Mouse (Mus musculus) midbrain, postnatal 0 days (tissue): ENCODE measurements around the gene Cnfn. TPM values are rescaled to one million over a fixed set of nuclear protein-coding genes. Genes with fewer than 3 reads are reported as not detected.
"Not testable (repeated sequence)": the region's sequence is repeated elsewhere in the genome, so short reads cannot be mapped to it uniquely, and the experiment has no call there.

Experiments used
- ATAC-seq: fragments of 200-750 bp; cut with Nextera tagmentation; 2 replicates; pipeline ENCODE4 v1.8.0; 2017; ENCODE audit warnings: moderate number of reproducible peaks, mild to moderate bottlenecking, moderate TSS enrichment, moderate library complexity; ENCODE audit not compliant: low FRiP score
- DNase-seq: peaks from one replicate; pipeline ENCODE4 v3.0.0-alpha.2; 2015; ENCODE audit warnings: low spot score
- H3K27ac ChIP-seq: fragments of 300-500 bp; sonication (generic); 2 replicates; pipeline ENCODE4 v1.5.1; 2014; ENCODE audit warnings: low read depth, mild to moderate bottlenecking, low read length, mixed read lengths
- H3K27me3 ChIP-seq: fragments of 300-500 bp; sonication (generic); 2 replicates; pipeline ENCODE4 v1.6.1; 2014; ENCODE audit warnings: low read length, control low read depth, mixed read lengths; ENCODE audit not compliant: insufficient read depth
- H3K36me3 ChIP-seq: fragments of 300-500 bp; sonication (generic); 2 replicates; pipeline ENCODE4 v1.6.1; 2014; ENCODE audit warnings: low read length, control low read depth, mixed read lengths; ENCODE audit not compliant: insufficient read depth
- H3K4me1 ChIP-seq: fragments of 300-500 bp; sonication (generic); 2 replicates; pipeline ENCODE4 v1.6.1; 2014; ENCODE audit warnings: mild to moderate bottlenecking, control low read depth, antibody characterized with exemption, low read length, mixed read lengths; ENCODE audit not compliant: insufficient read depth
- H3K4me2 ChIP-seq: fragments of 300-500 bp; sonication (generic); 2 replicates; pipeline ENCODE4 v1.6.1; 2014; ENCODE audit warnings: low read depth, mild to moderate bottlenecking, low read length, mixed read lengths; ENCODE audit not compliant: poor library complexity, severe bottlenecking
- H3K4me3 ChIP-seq: fragments of 300-500 bp; sonication (generic); 2 replicates; pipeline ENCODE4 v1.5.1; 2014; ENCODE audit warnings: low read depth, mild to moderate bottlenecking, low read length, moderate library complexity
- H3K9ac ChIP-seq: fragments of 300-500 bp; sonication (generic); replicated peaks from 2 replicates; pipeline ENCODE4 v1.6.1; 2014; ENCODE audit warnings: mild to moderate bottlenecking, low read length, moderate library complexity, mixed read lengths; ENCODE audit not compliant: poor library complexity, severe bottlenecking
- H3K9me3 ChIP-seq: fragments of 300-500 bp; sonication (generic); 2 replicates; pipeline ENCODE4 v1.6.1; 2016; ENCODE audit warnings: low read length, control low read depth
- CTCF ChIP-seq: IDR thresholded peaks from 2 replicates; pipeline ENCODE4 v1.5.1; 2016; ENCODE audit warnings: antibody characterized with exemption, mild to moderate bottlenecking
- WGBS: fragments of 180-500 bp; shearing (Covaris S2); extraction: QIAGEN DNeasy Blood & Tissue Kit; methylation state at CpG from one replicate; pipeline ENCODE4 v1.1.7; 2014; 5-methylcytosine and 5-hydroxymethylcytosine counted together
- polyA plus RNA-seq: library from polyadenylated mRNA; unstranded; fragments of >200 nt; fragmentation: Nextera tagmentation; extraction: Ambion mirVana; gene quantifications from 2 replicates; pipeline ENCODE4 v1.2.1, GENCODE M21; 2015
- total RNA-seq: library from RNA; depleted of rRNA; stranded (reverse); fragments of >200 nt; gene quantifications from 2 replicates; pipeline ENCODE4 v1.2.3, GENCODE M21; 2014

The Cnfn gene
- total and polyA plus RNA-seq, 2 experiments from 2014 or later = not detected

GRCm38 (mm10) chr7:25348861-25349260, 20.7 kb downstream of the Cnfn start:
- no peak for TF ChIP-seq CTCF
- H3K4me3 ChIP-seq = no peak overlapping the region
- H3K9me3 ChIP-seq = no peaks in the 10 kb centered on the region
- ATAC-seq = no peak
- H3K36me3 ChIP-seq = peaks cover 69% of the 10 kb centered on the region
- H3K27ac ChIP-seq = no peak overlapping the region
- DNase-seq = no peak
- WGBS = 90% methylated on average over 8 of the region's 8 CpGs
- no peak overlapping the region for H3K4me2 ChIP-seq
- H3K4me1 ChIP-seq = no peaks in the 10 kb centered on the region
- H3K9ac ChIP-seq = no peak overlapping the region
- no peaks in the 10 kb centered on the region for H3K27me3 ChIP-seq

GRCm38 (mm10) chr7:25341000-25341784, 28.3 kb downstream of the Cnfn start:
- TF ChIP-seq CTCF = no peak
- Histone ChIP-seq H3K4me1 (peaks cover 3% of the 10 kb centered on the region; the same call in 1 of the 2 replicates), H3K27me3 (no peaks in the 10 kb centered on the region), H3K4me2 (no peak overlapping the region), H3K36me3 (peaks cover 55% of the 10 kb centered on the region), H3K4me3 (no peak overlapping the region), H3K27ac (peak overlapping the region; percentile 59), H3K9ac (no peak overlapping the region), H3K9me3 (no peaks in the 10 kb centered on the region)
- ATAC-seq (peak; percentile 64), DNase-seq (peak; percentile 49)
- 62% methylated on average over 20 of the region's 20 CpGs for WGBS

- ATAC-seq = no peak
Observed at GRCm38 (mm10) chr7:25339329-25339728, 30.2 kb downstream of the Cnfn start.

GRCm38 (mm10) chr7:25334472-25334871, 35.1 kb downstream of the Cnfn start:
- H3K9ac ChIP-seq = no peak overlapping the region
- H3K4me2 ChIP-seq = no peak overlapping the region
- H3K4me1 ChIP-seq = no peaks in the 10 kb centered on the region
- peaks cover 53% of the 10 kb centered on the region for H3K36me3 ChIP-seq
- no peaks in the 10 kb centered on the region for H3K27me3 ChIP-seq
- WGBS = 80% methylated on average over 12 of the region's 12 CpGs
- no peak for DNase-seq
- TF ChIP-seq CTCF = no peak
- H3K9me3 ChIP-seq = no peaks in the 10 kb centered on the region
- ATAC-seq = no peak
- H3K27ac ChIP-seq = no peak overlapping the region
- no peak overlapping the region for H3K4me3 ChIP-seq

More at GRCm38 (mm10) chr7:25339329-25339728, 30.2 kb downstream of the Cnfn start:
- no peaks in the 10 kb centered on the region for H3K27me3 ChIP-seq
- peaks cover 56% of the 10 kb centered on the region for H3K36me3 ChIP-seq
- H3K27ac ChIP-seq = no peak overlapping the region
- no peak for TF ChIP-seq CTCF
- H3K4me1 ChIP-seq = peaks cover 3% of the 10 kb centered on the region; the same call in 1 of the 2 replicates
- DNase-seq = no peak
- no peak overlapping the region for H3K4me3 ChIP-seq
- no peak overlapping the region for H3K9ac ChIP-seq
- no peaks in the 10 kb centered on the region for H3K9me3 ChIP-seq
- 94% methylated on average over 9 of the region's 9 CpGs for WGBS
- no peak overlapping the region for H3K4me2 ChIP-seq

- Histone ChIP-seq H3K27ac (no peak overlapping the region), H3K4me1 (no peaks in the 10 kb centered on the region), H3K4me3 (no peak overlapping the region), H3K9me3 (no peaks in the 10 kb centered on the region), H3K36me3 (peaks cover 50% of the 10 kb centered on the region), H3K27me3 (no peaks in the 10 kb centered on the region), H3K4me2 (no peak overlapping the region), H3K9ac (no peak overlapping the region)
- ATAC-seq (peak; percentile 42), DNase-seq (peak; percentile 68)
- peak; percentile 74 for TF ChIP-seq CTCF
- 42% methylated on average over 16 of the region's 16 CpGs for WGBS
Observed at GRCm38 (mm10) chr7:25333596-25334307, 35.8 kb downstream of the Cnfn start.

- no peak overlapping the region for H3K4me2 ChIP-seq
Observed at GRCm38 (mm10) chr7:25326233-25326632, 43.3 kb downstream of the Cnfn start.

GRCm38 (mm10) chr7:25325431-25325830, 44.1 kb downstream of the Cnfn start:
- H3K36me3 ChIP-seq = peaks cover 23% of the 10 kb centered on the region
- H3K9ac ChIP-seq, H3K4me3 ChIP-seq, H3K27me3 ChIP-seq, H3K4me1 ChIP-seq, H3K9me3 ChIP-seq, ATAC-seq, DNase-seq, H3K27ac ChIP-seq, H3K4me2 ChIP-seq: not testable (repeated sequence)
- whole genome bisulfite sequencing = 95% methylated on average over 6 of the region's 6 CpGs

More at GRCm38 (mm10) chr7:25326233-25326632, 43.3 kb downstream of the Cnfn start:
- Histone ChIP-seq H3K9ac (no peak overlapping the region), H3K27ac (no peak overlapping the region), H3K4me3 (no peak overlapping the region), H3K27me3 (no peaks in the 10 kb centered on the region), H3K9me3 (no peaks in the 10 kb centered on the region), H3K36me3 (peaks cover 31% of the 10 kb centered on the region), H3K4me1 (peaks cover 9% of the 10 kb centered on the region; the same call in 1 of the 2 replicates)
- no peak for DNase-seq
- TF ChIP-seq CTCF = no peak
- ATAC-seq = no peak
- WGBS = 91% methylated on average over 8 of the region's 8 CpGs
